Mouse (Mus musculus): Measurements from ENCODE around the gene Dnajb13. TPM values are rescaled to one million over a fixed set of nuclear protein-coding genes. Genes with fewer than 3 reads are reported as not detected.

Gene Dnajb13
- polyA plus RNA-seq, 1 experiment: 0.49 TPM

- H3K27ac ChIP-seq (ENCODE audit: insufficient read depth, low read depth, low read length): no peak overlapping the region
- H3K4me3 ChIP-seq (ENCODE audit: low read depth, low read length): no peak overlapping the region
- peaks cover 8% of the 10 kb centered on the region for H3K36me3 ChIP-seq (ENCODE audit: control insufficient read depth, insufficient read depth, low read length)
- no peaks in the 10 kb centered on the region for H3K27me3 ChIP-seq (ENCODE audit: control insufficient read depth, insufficient read depth, low read length)
- 92% methylated on average over 3 of the region's 3 CpGs for WGBS
- peaks cover 7% of the 10 kb centered on the region; the same call in 1 of the 2 replicates for H3K4me1 ChIP-seq (ENCODE audit: control insufficient read depth, insufficient read depth, insufficient read length, low read length)
- no peak for TF ChIP-seq POLR2A (IDR thresholded peaks at IDR 0.05; ENCODE audit: low read depth, low read length)
- no peak for TF ChIP-seq CTCF (IDR thresholded peaks at IDR 0.05; ENCODE audit: extremely low read depth, insufficient read length, insufficient replicate concordance, low read depth, low read length)
Measured at GRCm38 (mm10) chr7:100549796-100550195, 35.0 kb upstream of the Dnajb13 start.

- Histone ChIP-seq H3K4me3 (ENCODE audit: low read depth, low read length) (no peak overlapping the region), H3K4me1 (ENCODE audit: control insufficient read depth, insufficient read depth, insufficient read length, low read length) (peaks cover 16% of the 10 kb centered on the region; the same call in 1 of the 2 replicates), H3K36me3 (ENCODE audit: control insufficient read depth, insufficient read depth, low read length) (peaks cover 8% of the 10 kb centered on the region), H3K27ac (ENCODE audit: insufficient read depth, low read depth, low read length) (no peak overlapping the region), H3K27me3 (ENCODE audit: control insufficient read depth, insufficient read depth, low read length) (no peaks in the 10 kb centered on the region)
- WGBS: 51% methylated on average over 4 of the region's 4 CpGs
- TF ChIP-seq CTCF (IDR thresholded peaks at IDR 0.05; ENCODE audit: extremely low read depth, insufficient read length, insufficient replicate concordance, low read depth, low read length) (no peak), POLR2A (IDR thresholded peaks at IDR 0.05; ENCODE audit: low read depth, low read length) (no peak)
Measured at GRCm38 (mm10) chr7:100547631-100548030, 32.9 kb upstream of the Dnajb13 start.

DNA sequence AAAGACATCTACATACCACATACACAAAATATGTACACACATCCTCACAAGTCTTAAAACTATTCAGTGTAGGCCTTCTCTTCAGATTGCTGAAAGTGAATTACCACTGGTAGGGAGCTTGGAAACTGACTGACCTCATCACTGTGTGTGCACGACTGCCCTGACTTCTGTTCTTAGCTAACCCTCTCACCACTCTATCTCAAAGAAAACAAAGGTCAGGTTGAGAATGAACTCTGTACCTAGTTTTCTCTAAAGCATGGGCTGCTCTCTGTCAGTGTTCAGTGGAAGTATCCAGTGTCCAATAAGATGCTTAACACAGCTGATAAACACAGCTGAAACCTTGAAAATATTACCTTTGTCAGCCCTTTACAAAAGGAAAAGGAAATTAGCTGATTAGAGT, 29.7 kb upstream of the Dnajb13 start:
- Histone ChIP-seq H3K4me3 (ENCODE audit: low read depth, low read length) (no peak overlapping the region), H3K27me3 (ENCODE audit: control insufficient read depth, insufficient read depth, low read length) (no peaks in the 10 kb centered on the region), H3K4me1 (ENCODE audit: control insufficient read depth, insufficient read depth, insufficient read length, low read length) (peaks cover 16% of the 10 kb centered on the region; the same call in 1 of the 2 replicates), H3K36me3 (ENCODE audit: control insufficient read depth, insufficient read depth, low read length) (peaks cover 13% of the 10 kb centered on the region), H3K27ac (ENCODE audit: insufficient read depth, low read depth, low read length) (peak overlapping the region; percentile 53; the same call in 1 of the 2 replicates)
- WGBS: 18% methylated on average over 1 of the region's 1 CpGs
- TF ChIP-seq POLR2A (IDR thresholded peaks at IDR 0.05; ENCODE audit: low read depth, low read length) (no peak), CTCF (IDR thresholded peaks at IDR 0.05; ENCODE audit: extremely low read depth, insufficient read length, insufficient replicate concordance, low read depth, low read length) (no peak)

DNA sequence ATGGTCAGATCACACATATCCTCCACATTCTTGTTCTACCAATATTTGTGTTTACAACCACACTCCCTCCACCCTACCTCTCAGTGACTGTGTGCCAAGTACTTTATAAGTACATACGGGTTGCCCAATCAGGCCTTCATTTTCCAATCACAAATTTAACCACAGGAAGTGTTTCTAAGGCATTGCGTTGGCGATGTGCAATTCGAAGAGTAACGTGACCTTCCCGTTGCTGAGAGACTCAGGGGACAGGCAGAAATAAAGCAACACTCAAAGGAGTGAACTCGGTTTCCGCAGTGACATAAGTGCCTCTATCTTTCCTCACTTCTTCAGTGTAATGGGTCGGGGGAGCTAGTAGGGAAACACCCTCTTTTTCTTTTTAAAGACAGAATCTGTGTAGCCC, 24.8 kb upstream of the Dnajb13 start:
- H3K36me3 ChIP-seq (ENCODE audit: control insufficient read depth, insufficient read depth, low read length): peaks cover 12% of the 10 kb centered on the region
- 93% methylated on average over 9 of the region's 9 CpGs for WGBS
- no peaks in the 10 kb centered on the region for H3K27me3 ChIP-seq (ENCODE audit: control insufficient read depth, insufficient read depth, low read length)
- H3K4me1 ChIP-seq (ENCODE audit: control insufficient read depth, insufficient read depth, insufficient read length, low read length): peaks cover 10% of the 10 kb centered on the region; the same call in 1 of the 2 replicates
- H3K4me3 ChIP-seq (ENCODE audit: low read depth, low read length): no peak overlapping the region
- TF ChIP-seq POLR2A (IDR thresholded peaks at IDR 0.05; ENCODE audit: low read depth, low read length) (no peak), CTCF (IDR thresholded peaks at IDR 0.05; ENCODE audit: extremely low read depth, insufficient read length, insufficient replicate concordance, low read depth, low read length) (no peak)
- H3K27ac ChIP-seq (ENCODE audit: insufficient read depth, low read depth, low read length): no peak overlapping the region

DNA sequence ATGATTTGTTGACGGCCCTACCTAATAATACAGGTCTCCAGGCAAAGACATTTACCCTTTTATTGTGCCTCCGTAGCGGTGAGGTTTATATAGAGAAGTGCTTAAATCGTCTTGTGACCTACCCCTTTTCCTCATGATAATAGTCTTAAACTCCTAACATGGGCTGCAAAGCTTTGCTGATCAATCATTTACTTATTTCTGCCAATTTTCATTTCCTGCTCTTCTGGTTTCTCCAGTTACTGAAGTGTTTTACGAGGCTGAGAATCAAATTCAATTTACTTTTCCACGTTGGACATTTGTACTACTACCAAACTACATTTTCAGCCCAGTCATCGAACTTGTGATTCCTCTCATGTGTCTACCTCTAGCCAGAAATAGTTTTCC, 22.8 kb upstream of the Dnajb13 start:
- WGBS: 8% methylated on average over 7 of the region's 7 CpGs
- TF ChIP-seq POLR2A (IDR thresholded peaks at IDR 0.05; ENCODE audit: low read depth, low read length) (no peak), CTCF (IDR thresholded peaks at IDR 0.05; ENCODE audit: extremely low read depth, insufficient read length, insufficient replicate concordance, low read depth, low read length) (no peak)

GRCm38 (mm10) chr7:100536804-100537518, 22.2 kb upstream of the Dnajb13 start, which contains the start of gene Coa4:
Coa4 (plus strand) TSS chr7:100537071.
- H3K27ac ChIP-seq (ENCODE audit: insufficient read depth, low read depth, low read length): peak within 1 kb of the TSS; percentile 94
- H3K4me1 ChIP-seq (ENCODE audit: control insufficient read depth, insufficient read depth, insufficient read length, low read length): peaks cover 3% of the 10 kb centered on the region; the same call in 1 of the 2 replicates
- H3K36me3 ChIP-seq (ENCODE audit: control insufficient read depth, insufficient read depth, low read length): peaks cover 12% of the 10 kb centered on the region
- TF ChIP-seq POLR2A (IDR thresholded peaks at IDR 0.05; ENCODE audit: low read depth, low read length) (peak; percentile 79), CTCF (IDR thresholded peaks at IDR 0.05; ENCODE audit: extremely low read depth, insufficient read length, insufficient replicate concordance, low read depth, low read length) (no peak)
- H3K4me3 ChIP-seq (ENCODE audit: low read depth, low read length): peak within 1 kb of the TSS; percentile 98
- H3K27me3 ChIP-seq (ENCODE audit: control insufficient read depth, insufficient read depth, low read length): no peaks in the 10 kb centered on the region
- WGBS: under 1% methylated on average over 33 of the region's 33 CpGs

More for the DNA sequence above, 22.8 kb upstream of the Dnajb13 start:
- peaks cover 12% of the 10 kb centered on the region for H3K36me3 ChIP-seq (ENCODE audit: control insufficient read depth, insufficient read depth, low read length)
- H3K4me1 ChIP-seq (ENCODE audit: control insufficient read depth, insufficient read depth, insufficient read length, low read length): peaks cover 3% of the 10 kb centered on the region; the same call in 1 of the 2 replicates
- no peaks in the 10 kb centered on the region for H3K27me3 ChIP-seq (ENCODE audit: control insufficient read depth, insufficient read depth, low read length)
- peak overlapping the region; percentile 94 for H3K27ac ChIP-seq (ENCODE audit: insufficient read depth, low read depth, low read length)
- peak overlapping the region; percentile 98 for H3K4me3 ChIP-seq (ENCODE audit: low read depth, low read length)

DNA sequence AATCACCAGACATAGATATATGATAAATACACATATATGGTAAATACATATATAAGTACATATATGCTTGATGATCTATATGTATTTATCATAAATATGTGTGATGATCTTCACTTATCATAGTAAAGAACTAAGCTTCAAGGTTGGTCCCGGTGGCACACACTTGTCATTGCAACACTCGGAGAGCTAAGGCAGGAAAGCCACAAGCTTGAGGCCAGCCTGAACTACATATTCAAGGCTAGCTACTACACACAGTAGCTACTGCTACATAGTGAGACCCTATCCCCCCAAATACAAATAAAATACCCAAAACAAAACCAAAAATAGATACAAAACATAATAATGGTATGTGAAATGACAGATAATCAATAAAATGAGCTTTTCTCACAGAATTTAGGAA, 21.1 kb upstream of the Dnajb13 start:
- Histone ChIP-seq H3K27me3 (ENCODE audit: control insufficient read depth, insufficient read depth, low read length) (no peaks in the 10 kb centered on the region), H3K4me3 (ENCODE audit: low read depth, low read length) (no peak overlapping the region), H3K36me3 (ENCODE audit: control insufficient read depth, insufficient read depth, low read length) (peaks cover 12% of the 10 kb centered on the region), H3K4me1 (ENCODE audit: control insufficient read depth, insufficient read depth, insufficient read length, low read length) (peaks cover 3% of the 10 kb centered on the region; the same call in 1 of the 2 replicates), H3K27ac (ENCODE audit: insufficient read depth, low read depth, low read length) (no peak overlapping the region)
- TF ChIP-seq POLR2A (IDR thresholded peaks at IDR 0.05; ENCODE audit: low read depth, low read length) (no peak), CTCF (IDR thresholded peaks at IDR 0.05; ENCODE audit: extremely low read depth, insufficient read length, insufficient replicate concordance, low read depth, low read length) (no peak)
- WGBS: 72% methylated on average over 2 of the region's 2 CpGs

Data from small intestine, adult 2 months (tissue).